Mouse (Mus musculus) CH12.LX (cell line): Measurements from ENCODE around the gene Zbtb1. TPM values are rescaled to one million over a fixed set of nuclear protein-coding genes. Genes with fewer than 3 reads are reported as not detected.
A peak's percentile ranks its signal among the peaks of the same experiment; 100 is the strongest.

Experiments used
- DNase-seq: peaks from one replicate; pipeline ENCODE4 v3.0.0-alpha.2; 2013; ENCODE audit errors: extremely low read depth
- H3K27ac ChIP-seq: 2 replicates; pipeline ENCODE4 v1.5.1; 2012; ENCODE audit warnings: low read depth, mild to moderate bottlenecking, control low read depth, moderate library complexity; ENCODE audit not compliant: insufficient read depth
- H3K27me3 ChIP-seq: replicated peaks from 2 replicates; pipeline ENCODE3; 2012; ENCODE audit warnings: inconsistent platforms
- H3K36me3 ChIP-seq, 2 experiments: replicated peaks in 1 of 2; 2 replicates each; pipeline versions ENCODE3 to v1.6.1; 2012; ENCODE audit warnings: inconsistent platforms in 1 of 2, low read length in 1 of 2, mild to moderate bottlenecking in 1 of 2, mixed read lengths in 1 of 2, moderate library complexity in 1 of 2; ENCODE audit not compliant: control insufficient read depth in 1 of 2, insufficient read depth in 1 of 2
- H3K4me1 ChIP-seq, 2 experiments: 2 replicates each; pipeline ENCODE4 v1.6.1; 2012; ENCODE audit warnings: inconsistent platforms in 1 of 2, moderate library complexity in 1 of 2; ENCODE audit not compliant: insufficient read depth in 2 of 2, control insufficient read depth in 1 of 2
- H3K4me2 ChIP-seq: 2 replicates; pipeline ENCODE4 v1.6.1; 2012; ENCODE audit warnings: low read depth, mild to moderate bottlenecking, control low read depth; ENCODE audit not compliant: poor library complexity, insufficient read depth, severe bottlenecking
- H3K4me3 ChIP-seq, 3 experiments: fragments of 150-350 bp in 1 of 3; sonication (generic) in 1 of 3; replicated peaks in 1 of 3; 2 replicates each; pipeline versions ENCODE3 to v1.5.1; 2011 to 2012; ENCODE audit warnings: low read depth in 2 of 3, low read length in 2 of 3, mild to moderate bottlenecking in 2 of 3, moderate library complexity in 2 of 3, control low read depth in 1 of 3, improper control_type of control experiment in 1 of 3, inconsistent platforms in 1 of 3, mixed read lengths in 1 of 3; ENCODE audit not compliant: poor library complexity in 1 of 3
- H3K79me2 ChIP-seq: replicated peaks from 2 replicates; pipeline ENCODE4 v1.6.1; 2012; ENCODE audit warnings: mild to moderate bottlenecking, moderate library complexity; ENCODE audit not compliant: control insufficient read depth, poor library complexity, insufficient read depth, severe bottlenecking; ENCODE audit errors: extremely low read depth
- H3K9ac ChIP-seq: 2 replicates; pipeline ENCODE4 v1.6.1; 2012; ENCODE audit warnings: low read depth, mild to moderate bottlenecking, control low read depth, moderate library complexity; ENCODE audit not compliant: insufficient read depth
- H3K9me3 ChIP-seq: replicated peaks from 2 replicates; pipeline ENCODE3; 2012; ENCODE audit warnings: low read length, inconsistent platforms, mixed read lengths
- CTCF ChIP-seq, 2 experiments: IDR thresholded peaks in 1 of 2; conservative IDR thresholded peaks in 1 of 2; 2 replicates each; pipeline ENCODE4 v1.5.1; 2011 to 2012; ENCODE audit warnings: low read depth in 2 of 2, low read length in 2 of 2, improper control_type of control experiment in 1 of 2, inconsistent platforms in 1 of 2, mild to moderate bottlenecking in 1 of 2, moderate library complexity in 1 of 2
- E2F4 ChIP-seq: IDR thresholded peaks from 2 replicates; pipeline ENCODE4 v1.6.1; 2011; ENCODE audit warnings: low read depth, low read length, improper control_type of control experiment; ENCODE audit not compliant: insufficient replicate concordance
- ELF1 ChIP-seq: IDR thresholded peaks from 2 replicates; pipeline ENCODE4 v1.6.1; 2014; ENCODE audit warnings: low read depth, mild to moderate bottlenecking, inconsistent platforms, low read length, improper control_type of control experiment
- HCFC1 ChIP-seq: IDR thresholded peaks from 2 replicates; pipeline ENCODE4 v1.6.1; 2012; ENCODE audit warnings: low read depth, mild to moderate bottlenecking, inconsistent platforms, low read length, improper control_type of control experiment
- IRF4 ChIP-seq: IDR thresholded peaks from 2 replicates; pipeline ENCODE4 v1.6.1; 2014; ENCODE audit warnings: low read depth, mild to moderate bottlenecking, inconsistent platforms, low read length, improper control_type of control experiment
- JUN ChIP-seq: IDR thresholded peaks from 2 replicates; pipeline ENCODE4 v1.6.1; 2011; ENCODE audit warnings: low read depth, mild to moderate bottlenecking, low read length, improper control_type of control experiment, moderate library complexity; ENCODE audit not compliant: insufficient read depth
- JUND ChIP-seq: conservative IDR thresholded peaks from 2 replicates; pipeline ENCODE4 v1.6.1; 2011; ENCODE audit warnings: low read depth, low read length, improper control_type of control experiment
- MAZ ChIP-seq: IDR thresholded peaks from 2 replicates; pipeline ENCODE4 v1.6.1; 2012; ENCODE audit warnings: low read depth, mild to moderate bottlenecking, inconsistent platforms, low read length, improper control_type of control experiment, moderate library complexity
- MXI1 ChIP-seq: IDR thresholded peaks from 2 replicates; pipeline ENCODE4 v1.6.1; 2011; ENCODE audit warnings: mild to moderate bottlenecking, low read depth, low read length, improper control_type of control experiment
- MYC ChIP-seq: IDR thresholded peaks from 2 replicates; pipeline ENCODE4 v1.6.1; 2011; ENCODE audit warnings: low read depth, mild to moderate bottlenecking, improper control_type of control experiment, low read length
- NELFE ChIP-seq: IDR thresholded peaks from 2 replicates; pipeline ENCODE4 v1.6.1; 2011; ENCODE audit warnings: low read depth, low read length, improper control_type of control experiment
- NRF1 ChIP-seq: IDR thresholded peaks from 2 replicates; pipeline ENCODE4 v1.6.1; 2014; ENCODE audit warnings: low read depth, mild to moderate bottlenecking, inconsistent platforms, low read length, improper control_type of control experiment, moderate library complexity
- PAX5 ChIP-seq: IDR thresholded peaks from 2 replicates; pipeline ENCODE4 v1.6.1; 2012; ENCODE audit warnings: low read length, inconsistent platforms, mixed read lengths
- POLR2A ChIP-seq: IDR thresholded peaks from 2 replicates; pipeline ENCODE4 v1.6.1; 2011; ENCODE audit warnings: low read depth, mild to moderate bottlenecking, improper control_type of control experiment, low read length
- RCOR1 ChIP-seq: conservative IDR thresholded peaks from 2 replicates; pipeline ENCODE4 v1.6.1; 2012; ENCODE audit warnings: low read depth, mild to moderate bottlenecking, inconsistent platforms, low read length, improper control_type of control experiment
- SMC3 ChIP-seq: IDR thresholded peaks from 2 replicates; pipeline ENCODE4 v1.6.1; 2011; ENCODE audit warnings: low read depth, low read length, improper control_type of control experiment
- TBP ChIP-seq: conservative IDR thresholded peaks from 2 replicates; pipeline ENCODE4 v1.6.1; 2011; ENCODE audit warnings: low read depth, low read length, improper control_type of control experiment
- TCF12 ChIP-seq: IDR thresholded peaks from 2 replicates; pipeline ENCODE4 v1.6.1; 2014; ENCODE audit warnings: low read depth, mild to moderate bottlenecking, inconsistent platforms, low read length, improper control_type of control experiment
- UBTF ChIP-seq: IDR thresholded peaks from 2 replicates; pipeline ENCODE4 v1.6.1; 2012; ENCODE audit warnings: low read depth, mild to moderate bottlenecking, inconsistent platforms, low read length, improper control_type of control experiment, moderate library complexity
- USF2 ChIP-seq: conservative IDR thresholded peaks from 2 replicates; pipeline ENCODE4 v1.6.1; 2011; ENCODE audit warnings: low read depth, low read length, improper control_type of control experiment
- ZKSCAN1 ChIP-seq: IDR thresholded peaks from 2 replicates; pipeline ENCODE4 v1.6.1; 2012; ENCODE audit warnings: low read depth, inconsistent platforms, low read length, improper control_type of control experiment, borderline replicate concordance
- ZMIZ1 ChIP-seq: IDR thresholded peaks from 2 replicates; pipeline ENCODE4 v1.6.1; 2012; ENCODE audit warnings: low read depth, mild to moderate bottlenecking, inconsistent platforms, low read length, improper control_type of control experiment
- ZNF384 ChIP-seq: IDR thresholded peaks from 2 replicates; pipeline ENCODE4 v1.6.1; 2012; ENCODE audit warnings: low read depth, low read length, improper control_type of control experiment, inconsistent platforms
- dilution Hi-C: fragments of 300-500 bp; cut with MboI; formaldehyde crosslinking; loops from 2 replicates; pipeline ENCODE4 v1.14.3; 2020; ENCODE audit warnings: low sequenced_read_pairs; ENCODE audit not compliant: extremely low pct_unique_long_range_greater_than_20kb, extremely low pct_ligation_motif_present
- in situ Hi-C: fragments of 300-500 bp; cut with MboI; formaldehyde crosslinking; loops from 3 replicates; pipeline ENCODE4 v1.14.3; 2019; ENCODE audit warnings: low sequenced_read_pairs, low pct_ligation_motif_present, low pct_unique_long_range_greater_than_20kb, mixed read lengths
- polyA plus RNA-seq: library from polyadenylated mRNA; unstranded; fragments of >175 nt; gene quantifications from 2 replicates; pipeline ENCODE4 v1.2.1, GENCODE M21; 2012; ENCODE audit warnings: low read depth; ENCODE audit not compliant: insufficient read length
- total RNA-seq, 2 experiments: library from RNA; depleted of rRNA; stranded (reverse); fragments of 300-350 nt in 1 of 2; fragments of >200 nt in 1 of 2; gene quantifications; 2 replicates each; pipeline ENCODE4 v1.2.3; 2012 to 2014

Zbtb1 gene
- total and polyA plus RNA-seq, 3 experiments, result 6.4 to 22.0 (median 17.1) TPM

GRCm38 (mm10) chr12:76372046-76372445 is 2.0 kb downstream of the Zbtb1 start:
- peak overlapping the region; percentile 84 for H3K4me2 ChIP-seq
- H3K36me3 ChIP-seq, result peaks cover 0 to 4% of the 10 kb centered on the region in 2 experiments
- no peak for DNase-seq
- H3K4me3 ChIP-seq, result peak overlapping the region; percentile 75 to 99 (median 77)
- H3K79me2 ChIP-seq, result peaks cover 72% of the 10 kb centered on the region
- dilution Hi-C loops, result no loop called here
- H3K27me3 ChIP-seq, result no peaks in the 10 kb centered on the region
- H3K27ac ChIP-seq, result peak overlapping the region; percentile 23; the same call in 1 of the 2 replicates
- TF ChIP-seq USF2 (no peak), SMC3 (no peak), JUND (0 out of 2 replicates have a peak, but pooled peaks have one; percentile 21), MXI1 (no peak)
- TF ChIP-seq, all 38 proteins: peak for 1
- in situ Hi-C loops, result loop anchor here (5.0 kb wide), 2 partner anchors 35 to 95 kb away; no protein-coding TSS in a partner anchor
- Histone ChIP-seq H3K9me3 (peaks cover 2% of the 10 kb centered on the region), H3K4me1 (peaks cover 2 to 45% of the 10 kb centered on the region in 2 experiments; a peak in 3 of 4 replicates), H3K9ac (peak overlapping the region; percentile 96)

- peak; percentile 68 for DNase-seq
- in situ Hi-C loops, result loop anchor here (5.0 kb wide), 2 partner anchors 34 to 94 kb away; no protein-coding TSS in a partner anchor
- Histone ChIP-seq H3K79me2 (peaks cover 68% of the 10 kb centered on the region), H3K4me3 (peak overlapping the region; percentile 75 to 99 (median 77)), H3K4me2 (peak overlapping the region; percentile 84), H3K9ac (peak overlapping the region; percentile 96), H3K27ac (peak overlapping the region; percentile 67), H3K9me3 (peaks cover 3% of the 10 kb centered on the region), H3K36me3 (peaks cover 0 to 7% of the 10 kb centered on the region in 2 experiments), H3K4me1 (peaks cover 2 to 46% of the 10 kb centered on the region in 2 experiments; a peak in 3 of 4 replicates), H3K27me3 (no peaks in the 10 kb centered on the region)
- TF ChIP-seq TBP (0 out of 2 replicates have a peak, but pooled peaks have one; percentile 52), ELF1 (0 out of 2 replicates have a peak, but pooled peaks have one; percentile 4), E2F4 (no peak), UBTF (no peak), MXI1 (peak; percentile 41; the same call in 1 of the 2 replicates), ZNF384 (peak; percentile 82), ZMIZ1 (0 out of 2 replicates have a peak, but pooled peaks have one; percentile 17), NRF1 (0 out of 2 replicates have a peak, but pooled peaks have one; percentile 13), SMC3 (no peak), MYC (0 out of 2 replicates have a peak, but pooled peaks have one; percentile 32), MAZ (no peak), PAX5 (no peak), ZKSCAN1 (no peak), CTCF (conservative IDR thresholded peaks at IDR 0.05 in 1 of 2, IDR thresholded peaks at IDR 0.05 in 1 of 2; ENCODE audit: low read depth in 2 of 2, low read length in 2 of 2) (peak; percentile 6 to 57; a peak in 3 of 4 replicates), RCOR1 (no peak), JUN (no peak), IRF4 (no peak), HCFC1 (no peak), NELFE (0 out of 2 replicates have a peak, but pooled peaks have one; percentile 12), POLR2A (peak; percentile 36), TCF12 (no peak; the same call in 1 of the 2 replicates)
- dilution Hi-C loops, result no loop called here
Measured at GRCm38 (mm10) chr12:76372881-76373818, 3.1 kb downstream of the Zbtb1 start.
